Mouse (Mus musculus): ENCODE measurements around the gene Cxcl17. TPM values are rescaled to one million over a fixed set of nuclear protein-coding genes. Genes with fewer than 3 reads are reported as not detected.
"Not testable (repeated sequence)": the region's sequence is repeated elsewhere in the genome, so short reads cannot be mapped to it uniquely, and the experiment has no call there.

Cxcl17 gene
- not detected for total RNA-seq (2021)
- long read RNA-seq: 0 reads

- no peak for DNase-seq (ENCODE audit: low spot score in 2 of 2)
Observed at GRCm38 (mm10) chr7:25412833-25413441, at the start of gene Cxcl17. TSS of gene Cxcl17 (minus strand) at chr7:25412886.

GRCm38 (mm10) chr7:25462033-25462337, 49.3 kb upstream of the Cxcl17 start:
- DNase-seq (ENCODE audit: low spot score in 2 of 2): not testable (repeated sequence)

GRCm38 (mm10) chr7:25461336-25462032, 48.8 kb upstream of the Cxcl17 start:
- DNase-seq (ENCODE audit: low spot score in 2 of 2): peak; percentile 46 to 81

- DNase-seq (ENCODE audit: low spot score in 2 of 2): no peak
Observed at GRCm38 (mm10) chr7:25452103-25452502, 39.4 kb upstream of the Cxcl17 start.

- DNase-seq (ENCODE audit: low spot score in 2 of 2): no peak
Observed at GRCm38 (mm10) chr7:25449913-25450890, 37.5 kb upstream of the Cxcl17 start.

- DNase-seq (ENCODE audit: low spot score in 2 of 2): no peak
Observed at GRCm38 (mm10) chr7:25440816-25441153, 28.1 kb upstream of the Cxcl17 start.

GRCm38 (mm10) chr7:25439978-25440815, 27.5 kb upstream of the Cxcl17 start:
- no peak for DNase-seq (ENCODE audit: low spot score in 2 of 2)

GRCm38 (mm10) chr7:25439124-25439822, 26.6 kb upstream of the Cxcl17 start:
- no peak for DNase-seq (ENCODE audit: low spot score in 2 of 2)

- DNase-seq (ENCODE audit: low spot score in 2 of 2): no peak
Observed at GRCm38 (mm10) chr7:25436704-25437103, 24.0 kb upstream of the Cxcl17 start.

- DNase-seq (ENCODE audit: low spot score in 2 of 2): no peak
Observed at GRCm38 (mm10) chr7:25436226-25436625, 23.5 kb upstream of the Cxcl17 start.

- DNase-seq (ENCODE audit: low spot score in 2 of 2): no peak
Observed at GRCm38 (mm10) chr7:25435546-25435851, 22.8 kb upstream of the Cxcl17 start.

GRCm38 (mm10) chr7:25434654-25435545, 22.2 kb upstream of the Cxcl17 start:
- DNase-seq (ENCODE audit: low spot score in 2 of 2): no peak

GRCm38 (mm10) chr7:25433781-25434560, 21.3 kb upstream of the Cxcl17 start:
- no peak for DNase-seq (ENCODE audit: low spot score in 2 of 2)

- DNase-seq (ENCODE audit: low spot score in 2 of 2): peak in 1 of 2 experiments; percentile 16
Observed at GRCm38 (mm10) chr7:25433007-25433541, 20.4 kb upstream of the Cxcl17 start.

GRCm38 (mm10) chr7:25432381-25432780, 19.7 kb upstream of the Cxcl17 start:
- no peak for DNase-seq (ENCODE audit: low spot score in 2 of 2)

GRCm38 (mm10) chr7:25429886-25430784, 17.4 kb upstream of the Cxcl17 start:
- DNase-seq (ENCODE audit: low spot score in 2 of 2): no peak

GRCm38 (mm10) chr7:25428321-25428720, 15.6 kb upstream of the Cxcl17 start:
- DNase-seq (ENCODE audit: low spot score in 2 of 2): no peak
